Mouse (Mus musculus) liver, embryonic 14.5 days (tissue): Measurements from ENCODE around the gene Gabra5. TPM values are rescaled to one million over a fixed set of nuclear protein-coding genes. Genes with fewer than 3 reads are reported as not detected.

ENCODE experiments used
- ATAC-seq: fragments of 200-750 bp; cut with Nextera tagmentation; 2 replicates; pipeline ENCODE4 v1.8.0; 2017; ENCODE audit warnings: moderate number of reproducible peaks, mild to moderate bottlenecking, moderate library complexity; ENCODE audit not compliant: insufficient read depth
- DNase-seq, 3 experiments: peaks; one replicate each; pipeline ENCODE4 v3.0.0-alpha.2; 2012 to 2013; ENCODE audit warnings: low read depth in 3 of 3, low spot score in 3 of 3
- H3K27ac ChIP-seq: fragments of 300-500 bp; sonication (generic); 2 replicates; pipeline ENCODE4 v1.5.1; 2014; ENCODE audit warnings: moderate library complexity, mild to moderate bottlenecking, control low read depth, inconsistent platforms
- H3K27me3 ChIP-seq: fragments of 300-500 bp; sonication (generic); 2 replicates; pipeline ENCODE4 v1.6.1; 2014; ENCODE audit warnings: mild to moderate bottlenecking, low read length, moderate library complexity; ENCODE audit not compliant: control insufficient read depth, insufficient read depth
- H3K36me3 ChIP-seq: fragments of 300-500 bp; sonication (generic); replicated peaks from 2 replicates; pipeline ENCODE4 v1.6.1; 2014; ENCODE audit warnings: low read depth; ENCODE audit not compliant: control insufficient read depth, insufficient read depth
- H3K4me1 ChIP-seq, 2 experiments: fragments of 200-500 bp in 1 of 2; fragments of 300-500 bp in 1 of 2; sonication (generic) in 1 of 2; replicated peaks; 2 replicates each; pipeline ENCODE4 v1.6.1; 2012 to 2014; ENCODE audit warnings: antibody characterized with exemption in 1 of 2, inconsistent platforms in 1 of 2, low read length in 1 of 2; ENCODE audit not compliant: control insufficient read depth in 2 of 2, insufficient read depth in 2 of 2
- H3K4me2 ChIP-seq: fragments of 300-500 bp; sonication (generic); 2 replicates; pipeline ENCODE4 v1.6.1; 2014; ENCODE audit warnings: low read depth, mild to moderate bottlenecking, control low read depth, moderate library complexity
- H3K4me3 ChIP-seq, 2 experiments: fragments of 200-500 bp in 1 of 2; fragments of 300-500 bp in 1 of 2; sonication (generic) in 1 of 2; 2 replicates each; pipeline ENCODE4 v1.5.1; 2012 to 2014; ENCODE audit warnings: low read depth in 2 of 2, low read length in 2 of 2, mild to moderate bottlenecking in 2 of 2, control low read depth in 1 of 2, inconsistent platforms in 1 of 2, moderate library complexity in 1 of 2; ENCODE audit not compliant: insufficient read depth in 1 of 2
- H3K9ac ChIP-seq: fragments of 300-500 bp; sonication (generic); replicated peaks from 2 replicates; pipeline ENCODE4 v1.6.1; 2014; ENCODE audit warnings: mild to moderate bottlenecking, control low read depth, moderate library complexity
- H3K9me3 ChIP-seq: fragments of 300-500 bp; sonication (generic); 2 replicates; pipeline ENCODE4 v1.6.1; 2016; ENCODE audit warnings: low read length, mixed read lengths; ENCODE audit not compliant: control insufficient read depth
- CTCF ChIP-seq: IDR thresholded peaks from 2 replicates; pipeline ENCODE4 v1.5.1; 2016; ENCODE audit warnings: antibody characterized with exemption, low read depth, control low read depth
- EP300 ChIP-seq: IDR thresholded peaks from 2 replicates; pipeline ENCODE4 v1.6.1; 2016; ENCODE audit warnings: antibody characterized with exemption, low read depth
- WGBS: fragments of 180-500 bp; shearing (Covaris S2); extraction: QIAGEN DNeasy Blood & Tissue Kit; methylation state at CpG from one replicate; pipeline ENCODE4 v1.1.7; 2014; ENCODE audit not compliant: insufficient replicate concordance; 5-methylcytosine and 5-hydroxymethylcytosine counted together
- polyA plus RNA-seq, 2 experiments: library from polyadenylated mRNA; depleted of rRNA in 1 of 2; stranded (reverse) in 1 of 2; unstranded in 1 of 2; fragments of >200 nt; fragmentation: Nextera tagmentation in 1 of 2; extraction: Ambion mirVana in 1 of 2; gene quantifications; 2 replicates each; pipeline versions ENCODE4 v1.2.1 to v1.2.3; 2012 to 2014

The Gabra5 gene
- polyA plus RNA-seq, 2 experiments: 0.03 TPM; not detected in 1

GRCm38 (mm10) chr7:57482896-57483295 lies 27.0 kb downstream of the Gabra5 start:
- DNase-seq (no peak), ATAC-seq (no peak)
- Histone ChIP-seq H3K9me3 (no peaks in the 10 kb centered on the region), H3K36me3 (no peaks in the 10 kb centered on the region), H3K27me3 (no peaks in the 10 kb centered on the region), H3K4me1 (no peaks in the 10 kb centered on the region), H3K9ac (no peak overlapping the region), H3K4me2 (no peak overlapping the region), H3K4me3 (no peak overlapping the region), H3K27ac (no peak overlapping the region)
- no peak for TF ChIP-seq EP300

- no peak overlapping the region for H3K4me3 ChIP-seq
- no peak overlapping the region for H3K27ac ChIP-seq
- ATAC-seq (no peak), DNase-seq (no peak)
- H3K4me1 ChIP-seq: no peaks in the 10 kb centered on the region
- TF ChIP-seq EP300 (no peak), CTCF (0 out of 2 replicates have a peak, but pooled peaks have one; percentile 4)
- H3K9me3 ChIP-seq: no peaks in the 10 kb centered on the region
- H3K36me3 ChIP-seq: no peaks in the 10 kb centered on the region
- WGBS: 54% methylated on average over 4 of the region's 4 CpGs
- no peak overlapping the region for H3K9ac ChIP-seq
- H3K4me2 ChIP-seq: no peak overlapping the region
- H3K27me3 ChIP-seq: no peaks in the 10 kb centered on the region
Measured at GRCm38 (mm10) chr7:57473811-57474525, 35.9 kb downstream of the Gabra5 start.

GRCm38 (mm10) chr7:57471316-57471715 lies 38.5 kb downstream of the Gabra5 start:
- ATAC-seq (no peak), DNase-seq (no peak)
- no peak overlapping the region for H3K27ac ChIP-seq
- no peaks in the 10 kb centered on the region for H3K27me3 ChIP-seq
- no peaks in the 10 kb centered on the region for H3K9me3 ChIP-seq
- no peaks in the 10 kb centered on the region for H3K4me1 ChIP-seq
- no peak overlapping the region for H3K4me3 ChIP-seq
- H3K36me3 ChIP-seq: no peaks in the 10 kb centered on the region
- TF ChIP-seq CTCF (no peak), EP300 (no peak)
- H3K9ac ChIP-seq: no peak overlapping the region
- 68% methylated on average over 1 of the region's 1 CpGs for WGBS
- H3K4me2 ChIP-seq: no peak overlapping the region

GRCm38 (mm10) chr7:57460354-57460753 lies 49.5 kb downstream of the Gabra5 start:
- Histone ChIP-seq H3K36me3 (no peaks in the 10 kb centered on the region), H3K4me1 (no peaks in the 10 kb centered on the region), H3K4me3 (no peak overlapping the region), H3K27ac (no peak overlapping the region), H3K9me3 (no peaks in the 10 kb centered on the region), H3K9ac (no peak overlapping the region), H3K4me2 (no peak overlapping the region), H3K27me3 (no peaks in the 10 kb centered on the region)
- TF ChIP-seq CTCF: no peak
- TF ChIP-seq EP300: no peak
- ATAC-seq: no peak
- 44% methylated on average over 5 of the region's 5 CpGs for WGBS
- DNase-seq: no peak

GRCm38 (mm10) chr7:57448239-57448638 lies 61.6 kb downstream of the Gabra5 start:
- ATAC-seq (no peak), DNase-seq (no peak)
- no peak overlapping the region for H3K4me3 ChIP-seq
- no peaks in the 10 kb centered on the region for H3K9me3 ChIP-seq
- H3K27ac ChIP-seq: no peak overlapping the region
- H3K27me3 ChIP-seq: no peaks in the 10 kb centered on the region
- no peaks in the 10 kb centered on the region for H3K4me1 ChIP-seq
- H3K36me3 ChIP-seq: no peaks in the 10 kb centered on the region
- WGBS: 40% methylated on average over 1 of the region's 1 CpGs
- H3K4me2 ChIP-seq: no peak overlapping the region
- TF ChIP-seq EP300: no peak
- H3K9ac ChIP-seq: no peak overlapping the region
